Mouse (Mus musculus): ENCODE results near the gene Mpeg1. TPM values are rescaled to one million over a fixed set of nuclear protein-coding genes. Genes with fewer than 3 reads are reported as not detected.

Gene Mpeg1
- 1.9 and 2.8 TPM in 2 replicates for polyA plus RNA-seq (2012; rRNA removed)

- DNase-seq (ENCODE audit: low read depth): no peak
- TF ChIP-seq POLR2A (IDR thresholded peaks at IDR 0.05; ENCODE audit: borderline replicate concordance, extremely low read depth, insufficient read depth, insufficient read length, poor library complexity, severe bottlenecking): no peak
- TF ChIP-seq CTCF (IDR thresholded peaks at IDR 0.05; ENCODE audit: borderline replicate concordance, extremely low read depth, insufficient read depth, insufficient read length): no peak
Observed at GRCm38 (mm10) chr19:12460282-12461249, at the start of gene Mpeg1. Gene Mpeg1, plus strand, starts transcription at chr19:12460779.

- TF ChIP-seq POLR2A (IDR thresholded peaks at IDR 0.05; ENCODE audit: borderline replicate concordance, extremely low read depth, insufficient read depth, insufficient read length, poor library complexity, severe bottlenecking) (no peak), CTCF (IDR thresholded peaks at IDR 0.05; ENCODE audit: borderline replicate concordance, extremely low read depth, insufficient read depth, insufficient read length) (no peak)
- DNase-seq (ENCODE audit: low read depth): no peak
Observed at GRCm38 (mm10) chr19:12413737-12414136, 46.8 kb upstream of the Mpeg1 start.

- DNase-seq (ENCODE audit: low read depth): no peak
- TF ChIP-seq POLR2A (IDR thresholded peaks at IDR 0.05; ENCODE audit: borderline replicate concordance, extremely low read depth, insufficient read depth, insufficient read length, poor library complexity, severe bottlenecking) (no peak), CTCF (IDR thresholded peaks at IDR 0.05; ENCODE audit: borderline replicate concordance, extremely low read depth, insufficient read depth, insufficient read length) (no peak)
Observed at GRCm38 (mm10) chr19:12417361-12417760, 43.2 kb upstream of the Mpeg1 start, which contains the start of gene Olfr1441. Gene Olfr1441, plus strand, starts transcription at chr19:12417433.

- no peak for DNase-seq (ENCODE audit: low read depth)
- TF ChIP-seq POLR2A (IDR thresholded peaks at IDR 0.05; ENCODE audit: borderline replicate concordance, extremely low read depth, insufficient read depth, insufficient read length, poor library complexity, severe bottlenecking) (no peak), CTCF (IDR thresholded peaks at IDR 0.05; ENCODE audit: borderline replicate concordance, extremely low read depth, insufficient read depth, insufficient read length) (no peak)
Observed at GRCm38 (mm10) chr19:12418312-12418711, 42.3 kb upstream of the Mpeg1 start.

GRCm38 (mm10) chr19:12420555-12420954, 40.0 kb upstream of the Mpeg1 start:
- TF ChIP-seq POLR2A (IDR thresholded peaks at IDR 0.05; ENCODE audit: borderline replicate concordance, extremely low read depth, insufficient read depth, insufficient read length, poor library complexity, severe bottlenecking) (no peak), CTCF (IDR thresholded peaks at IDR 0.05; ENCODE audit: borderline replicate concordance, extremely low read depth, insufficient read depth, insufficient read length) (no peak)
- DNase-seq (ENCODE audit: low read depth): no peak

GRCm38 (mm10) chr19:12421680-12422079, 38.9 kb upstream of the Mpeg1 start:
- DNase-seq (ENCODE audit: low read depth): no peak

GRCm38 (mm10) chr19:12427101-12427500, 33.5 kb upstream of the Mpeg1 start:
- DNase-seq (ENCODE audit: low read depth): no peak
- TF ChIP-seq POLR2A (IDR thresholded peaks at IDR 0.05; ENCODE audit: borderline replicate concordance, extremely low read depth, insufficient read depth, insufficient read length, poor library complexity, severe bottlenecking) (no peak), CTCF (IDR thresholded peaks at IDR 0.05; ENCODE audit: borderline replicate concordance, extremely low read depth, insufficient read depth, insufficient read length) (no peak)

More at GRCm38 (mm10) chr19:12421680-12422079, 38.9 kb upstream of the Mpeg1 start:
- TF ChIP-seq CTCF (IDR thresholded peaks at IDR 0.05; ENCODE audit: borderline replicate concordance, extremely low read depth, insufficient read depth, insufficient read length): no peak
- no peak for TF ChIP-seq POLR2A (IDR thresholded peaks at IDR 0.05; ENCODE audit: borderline replicate concordance, extremely low read depth, insufficient read depth, insufficient read length, poor library complexity, severe bottlenecking)

GRCm38 (mm10) chr19:12427605-12428004, 33.0 kb upstream of the Mpeg1 start, which contains the start of gene Pfpl:
Gene Pfpl, plus strand, starts transcription at chr19:12427905.
- TF ChIP-seq POLR2A (IDR thresholded peaks at IDR 0.05; ENCODE audit: borderline replicate concordance, extremely low read depth, insufficient read depth, insufficient read length, poor library complexity, severe bottlenecking) (no peak), CTCF (IDR thresholded peaks at IDR 0.05; ENCODE audit: borderline replicate concordance, extremely low read depth, insufficient read depth, insufficient read length) (no peak)
- no peak for DNase-seq (ENCODE audit: low read depth)

GRCm38 (mm10) chr19:12433033-12433432, 27.5 kb upstream of the Mpeg1 start:
- TF ChIP-seq POLR2A (IDR thresholded peaks at IDR 0.05; ENCODE audit: borderline replicate concordance, extremely low read depth, insufficient read depth, insufficient read length, poor library complexity, severe bottlenecking) (no peak), CTCF (IDR thresholded peaks at IDR 0.05; ENCODE audit: borderline replicate concordance, extremely low read depth, insufficient read depth, insufficient read length) (peak; percentile 52; the same call in 1 of the 2 replicates)
- DNase-seq (ENCODE audit: low read depth): peak; percentile 78

- no peak for DNase-seq (ENCODE audit: low read depth)
- TF ChIP-seq CTCF (IDR thresholded peaks at IDR 0.05; ENCODE audit: borderline replicate concordance, extremely low read depth, insufficient read depth, insufficient read length) (no peak), POLR2A (IDR thresholded peaks at IDR 0.05; ENCODE audit: borderline replicate concordance, extremely low read depth, insufficient read depth, insufficient read length, poor library complexity, severe bottlenecking) (no peak)
Observed at GRCm38 (mm10) chr19:12435011-12435416, 25.6 kb upstream of the Mpeg1 start.

GRCm38 (mm10) chr19:12435750-12436524, 24.6 kb upstream of the Mpeg1 start:
- TF ChIP-seq CTCF (IDR thresholded peaks at IDR 0.05; ENCODE audit: borderline replicate concordance, extremely low read depth, insufficient read depth, insufficient read length): no peak
- TF ChIP-seq POLR2A (IDR thresholded peaks at IDR 0.05; ENCODE audit: borderline replicate concordance, extremely low read depth, insufficient read depth, insufficient read length, poor library complexity, severe bottlenecking): no peak
- DNase-seq (ENCODE audit: low read depth): no peak
